Mouse (Mus musculus) heart, adult 2 months (tissue): Measurements from ENCODE around the gene Gm49339.
"Not testable (repeated sequence)": the region's sequence is repeated elsewhere in the genome, so short reads cannot be mapped to it uniquely, and the experiment has no call there.

Experiments
- CTCF ChIP-seq: fragments of 200-600 bp; IDR thresholded peaks from 2 replicates; pipeline ENCODE4 v1.8.1; 2022; ENCODE audit warnings: antibody characterized with exemption, mild to moderate bottlenecking, moderate library complexity
- POLR2A ChIP-seq: fragments of 200-500 bp; IDR thresholded peaks from 2 replicates; pipeline ENCODE4 v1.6.1; 2011; ENCODE audit warnings: mild to moderate bottlenecking, low read depth, low read length, control low read depth; ENCODE audit not compliant: insufficient read depth

DNA sequence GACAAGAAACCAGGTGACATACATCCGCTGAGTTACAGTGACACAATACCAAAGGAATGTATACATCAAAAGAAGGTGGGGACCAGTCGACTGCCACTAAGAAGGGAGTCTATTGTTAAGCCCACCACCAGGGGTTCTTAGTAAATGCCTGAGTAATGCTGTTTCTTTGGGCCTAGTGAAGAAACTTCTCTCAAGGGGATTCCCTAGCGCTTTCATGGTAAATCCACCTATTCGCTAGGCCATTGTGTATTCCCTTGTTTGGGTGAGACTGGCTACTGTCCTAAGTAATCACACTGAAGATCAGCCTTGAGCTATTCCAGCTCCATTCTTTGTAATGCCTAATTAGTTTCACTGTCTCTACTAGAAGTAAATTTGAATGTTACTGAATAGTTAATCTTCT is 16.6 kb upstream of the Gm49339 start:
- TF ChIP-seq CTCF, POLR2A: not testable (repeated sequence)
